Mouse (Mus musculus) spleen, adult 2 months (tissue): ENCODE measurements around the gene Cenpo.

Experiments used
- CTCF ChIP-seq: fragments of 200-500 bp; IDR thresholded peaks from 2 replicates; pipeline ENCODE4 v1.5.1; 2011; ENCODE audit warnings: mild to moderate bottlenecking, inconsistent platforms; ENCODE audit not compliant: insufficient read depth, insufficient read length, insufficient replicate concordance; ENCODE audit errors: extremely low read depth
- POLR2A ChIP-seq: fragments of 200-500 bp; IDR thresholded peaks from 2 replicates; pipeline ENCODE4 v1.6.1; 2011; ENCODE audit warnings: low read depth, low read length, inconsistent platforms

GRCm38 (mm10) chr12:4150936-4151335 is 83.2 kb downstream of the Cenpo start:
- TF ChIP-seq POLR2A (no peak), CTCF (no peak)
